Mouse (Mus musculus) Patski (cell line): ENCODE data around the gene Hnrnph1. TPM values are rescaled to one million over a fixed set of nuclear protein-coding genes. Genes with fewer than 3 reads are reported as not detected.

ENCODE experiments used
- ATAC-seq: fragments of 100-300 bp; one replicate; pipeline ENCODE4 v1.8.0; 2021
- CTCF ChIA-PET: fragments of 350-600 bp; sonication (Branson Sonifier 250); formaldehyde crosslinking; loops from one replicate; lab custom pipeline; 2022; ENCODE audit warnings: inconsistent platforms; lab: Charles Lee
- POLR2A ChIA-PET: fragments of 350-600 bp; sonication (Branson Sonifier 250); formaldehyde crosslinking; loops from one replicate; lab custom pipeline; 2022; ENCODE audit warnings: antibody characterized with exemption, inconsistent platforms; lab: Charles Lee
- DNase-seq: peaks from one replicate; pipeline ENCODE4 v3.0.0-alpha.2; 2011; ENCODE audit warnings: low read depth, low spot score
- H3K27me3 ChIP-seq: fragments of 371-371 bp; one replicate; pipeline ENCODE4 v1.5.1; 2021
- CTCF ChIP-seq: fragments of 100-300 bp; IDR thresholded peaks from one replicate; pipeline ENCODE4 v1.5.1; 2021
- in situ Hi-C: fragments of 300-500 bp; cut with MboI; formaldehyde crosslinking; loops from 3 replicates; pipeline ENCODE4 v1.11.1; 2018; ENCODE audit warnings: low pct_unique_long_range_greater_than_20kb, mixed read lengths
- polyA plus RNA-seq: library from polyadenylated mRNA; unstranded; gene quantifications from one replicate; pipeline ENCODE4 v1.2.3, GENCODE M21; 2021

Hnrnph1 gene
- polyA plus RNA-seq, 1 experiment from 2014 or later: 503 TPM

- DNase-seq: no peak
- no peak for ATAC-seq
- no peaks in the 10 kb centered on the region for H3K27me3 ChIP-seq
- CTCF ChIA-PET: interaction anchor here (1.3 kb wide), 1 partner anchor 86 kb away, joined by 3 read pairs; no protein-coding TSS in a partner anchor
- in situ Hi-C loops: loop anchor here (5.0 to 25.0 kb wide), 2 partner anchors 102 to 1542 kb away; partner anchors contain the start of genes Gm12184 and Trim7
- POLR2A ChIA-PET: no interaction called here
- TF ChIP-seq CTCF: no peak
Observed at GRCm38 (mm10) chr11:50379023-50379752, 2.4 kb downstream of the Hnrnph1 start.

- DNase-seq (no peak), ATAC-seq (no peak)
- ChIA-PET POLR2A (no interaction called here), CTCF (no interaction called here)
- TF ChIP-seq CTCF: no peak
- in situ Hi-C loops: loop anchor here (25.0 kb wide), 1 partner anchor 1544 kb away; the partner anchor contains the start of genes Gm12184 and Trim7
- no peaks in the 10 kb centered on the region for H3K27me3 ChIP-seq
Observed at GRCm38 (mm10) chr11:50381311-50381710, 4.5 kb downstream of the Hnrnph1 start.

- no peak for DNase-seq
- H3K27me3 ChIP-seq: no peaks in the 10 kb centered on the region
- ATAC-seq: no peak
- CTCF ChIA-PET: interaction anchor here (1.2 kb wide), 1 partner anchor 11 kb away, joined by 4 read pairs; no protein-coding TSS in a partner anchor
- in situ Hi-C loops: loop anchor here (25.0 kb wide), 1 partner anchor 1550 kb away; the partner anchor contains the start of genes Gm12184 and Trim7
- POLR2A ChIA-PET: interaction anchor here (0.8 kb wide), 1 partner anchor 96 kb away, joined by 3 read pairs; no protein-coding TSS in a partner anchor
- no peak for TF ChIP-seq CTCF
Observed at GRCm38 (mm10) chr11:50387167-50387679, 10.4 kb downstream of the Hnrnph1 start.

DNA sequence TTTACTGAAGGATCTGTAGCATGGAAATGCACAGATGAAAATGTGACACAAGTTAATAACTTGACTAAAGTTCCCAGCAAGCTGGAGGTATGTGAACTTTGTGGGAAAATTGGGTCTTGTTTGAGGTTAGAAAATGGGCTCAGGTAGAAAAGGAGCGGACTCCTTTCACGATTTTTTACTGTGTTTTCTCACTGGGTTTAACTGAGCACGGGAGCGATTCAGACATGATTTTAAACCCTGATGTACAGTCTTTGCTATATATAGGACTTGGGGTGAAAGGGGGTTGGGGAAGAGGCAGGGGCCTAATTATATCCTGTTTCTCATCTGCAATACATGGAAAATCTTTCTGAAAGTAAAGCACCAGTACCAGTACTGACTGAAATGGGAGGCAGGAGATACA is 10.9 kb downstream of the Hnrnph1 start:
- ChIA-PET POLR2A (no interaction called here), CTCF (interaction anchor here (1.2 kb wide), 1 partner anchor 11 kb away, joined by 4 read pairs; no protein-coding TSS in a partner anchor)
- TF ChIP-seq CTCF: no peak
- ATAC-seq (no peak), DNase-seq (no peak)
- H3K27me3 ChIP-seq: no peaks in the 10 kb centered on the region
- in situ Hi-C loops: loop anchor here (25.0 kb wide), 1 partner anchor 1550 kb away; the partner anchor contains the start of genes Gm12184 and Trim7

- ATAC-seq: no peak
- POLR2A ChIA-PET: no interaction called here
- no peaks in the 10 kb centered on the region for H3K27me3 ChIP-seq
- CTCF ChIA-PET: interaction anchor here (1.2 kb wide), 1 partner anchor 10 kb away, joined by 4 read pairs; no protein-coding TSS in a partner anchor
- no peak for DNase-seq
- no peak for TF ChIP-seq CTCF
- in situ Hi-C loops: loop anchor here (25.0 kb wide), 1 partner anchor 1551 kb away; the partner anchor contains the start of genes Gm12184 and Trim7
Observed at GRCm38 (mm10) chr11:50388217-50388929, 11.6 kb downstream of the Hnrnph1 start.

- in situ Hi-C loops: loop anchor here (25.0 kb wide), 1 partner anchor 1552 kb away; the partner anchor contains the start of genes Gm12184 and Trim7
- ChIA-PET CTCF (interaction anchor here (1.2 kb wide), 1 partner anchor 18 kb away, joined by 3 read pairs; no protein-coding TSS in a partner anchor), POLR2A (no interaction called here)
- DNase-seq (no peak), ATAC-seq (no peak)
- no peaks in the 10 kb centered on the region for H3K27me3 ChIP-seq
- TF ChIP-seq CTCF: no peak
Observed at GRCm38 (mm10) chr11:50389011-50389410, 12.2 kb downstream of the Hnrnph1 start.

DNA sequence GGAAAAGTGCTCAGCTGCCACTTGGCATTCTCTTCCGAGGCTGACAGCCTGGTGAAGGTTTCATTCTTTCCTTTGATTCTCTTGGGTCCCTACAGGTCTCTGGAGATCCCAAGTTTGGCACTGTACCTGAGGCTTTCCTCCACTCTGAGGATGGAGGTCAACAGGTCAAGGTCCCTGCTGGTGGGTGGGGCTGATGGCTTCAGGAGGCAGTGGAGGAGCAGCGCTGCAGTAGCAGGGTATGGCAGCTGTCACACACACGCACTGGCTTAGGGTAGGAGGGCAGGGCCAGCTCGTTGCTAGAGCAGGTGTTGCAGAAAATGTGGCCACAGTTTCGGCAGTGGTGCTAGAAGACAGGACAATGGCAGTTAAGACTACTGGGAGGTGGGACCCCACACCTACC is 12.8 kb downstream of the Hnrnph1 start:
- ChIA-PET POLR2A (no interaction called here), CTCF (interaction anchor here (1.2 kb wide), 1 partner anchor 18 kb away, joined by 3 read pairs; no protein-coding TSS in a partner anchor)
- in situ Hi-C loops: loop anchor here (25.0 kb wide), 1 partner anchor 1552 kb away; the partner anchor contains the start of genes Gm12184 and Trim7
- ATAC-seq (no peak), DNase-seq (no peak)
- no peaks in the 10 kb centered on the region for H3K27me3 ChIP-seq
- no peak for TF ChIP-seq CTCF

DNA sequence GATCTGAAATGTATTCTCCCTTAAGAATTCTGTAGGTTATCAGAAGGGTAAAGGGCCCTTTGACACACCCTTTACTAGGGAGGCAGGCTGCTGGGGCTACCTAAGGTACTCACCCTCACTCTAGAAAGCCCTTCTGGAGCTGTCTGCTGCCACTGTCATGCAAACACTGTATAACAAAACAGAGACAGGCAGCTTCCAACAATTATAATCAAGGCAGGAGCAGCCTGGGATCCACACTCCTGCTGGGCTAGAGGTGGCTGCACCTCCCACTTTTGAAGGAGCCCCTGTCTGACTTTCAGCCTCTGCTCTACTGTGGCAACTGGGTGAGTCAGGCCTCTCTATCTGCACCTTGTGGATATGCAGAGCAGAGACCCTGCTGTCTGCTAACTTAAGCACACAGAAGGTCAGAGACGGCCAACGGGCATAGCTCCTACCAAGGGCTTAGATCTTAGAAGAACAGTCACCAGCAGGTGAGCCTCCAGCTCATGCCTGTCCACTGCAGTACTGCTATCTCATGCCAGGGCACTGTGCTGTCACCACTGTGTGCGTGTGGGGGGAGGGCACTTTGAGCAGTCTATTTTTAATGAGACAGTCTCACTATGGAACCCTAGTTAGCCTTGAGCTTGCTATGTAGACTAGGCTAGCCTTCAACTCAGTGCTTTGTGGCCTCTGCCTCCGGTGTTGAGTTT is 14.6 kb downstream of the Hnrnph1 start:
- no peak for DNase-seq
- no peak for ATAC-seq
- in situ Hi-C loops: loop anchor here (25.0 kb wide), 1 partner anchor 1554 kb away; the partner anchor contains the start of genes Gm12184 and Trim7
- CTCF ChIA-PET: interaction anchor here (0.8 to 1.3 kb wide), 3 partner anchors 11 to 122 kb away, joined by 3 read pairs; no protein-coding TSS in a partner anchor
- no peak for TF ChIP-seq CTCF
- no peaks in the 10 kb centered on the region for H3K27me3 ChIP-seq
- POLR2A ChIA-PET: interaction anchor here (0.6 kb wide), 1 partner anchor 9 kb away, joined by 7 read pairs; no protein-coding TSS in a partner anchor

GRCm38 (mm10) chr11:50393306-50393705 is 16.5 kb downstream of the Hnrnph1 start:
- in situ Hi-C loops: loop anchor here (25.0 kb wide), 1 partner anchor 1556 kb away; the partner anchor contains the start of genes Gm12184 and Trim7
- ATAC-seq: no peak
- CTCF ChIA-PET: no interaction called here
- no peak for TF ChIP-seq CTCF
- H3K27me3 ChIP-seq: no peaks in the 10 kb centered on the region
- POLR2A ChIA-PET: no interaction called here
- no peak for DNase-seq
